Mouse (Mus musculus) embryonic facial prominence, embryonic 13.5 days (tissue): ENCODE data around the gene Nus1. TPM values are rescaled to one million over a fixed set of nuclear protein-coding genes. Genes with fewer than 3 reads are reported as not detected.

ENCODE experiments used
- ATAC-seq: fragments of 200-750 bp; cut with Nextera tagmentation; 2 replicates; pipeline ENCODE4 v1.8.0; 2017; ENCODE audit warnings: low read depth; ENCODE audit not compliant: insufficient number of reproducible peaks, insufficient read depth, low FRiP score, low TSS enrichment
- H3K27ac ChIP-seq: fragments of 300-500 bp; sonication (generic); 2 replicates; pipeline ENCODE4 v1.5.1; 2015; ENCODE audit warnings: moderate library complexity, mild to moderate bottlenecking, inconsistent platforms
- H3K27me3 ChIP-seq: fragments of 300-500 bp; sonication (generic); 2 replicates; pipeline ENCODE4 v1.6.1; 2015; ENCODE audit warnings: mild to moderate bottlenecking, inconsistent platforms
- H3K36me3 ChIP-seq: fragments of 300-500 bp; sonication (generic); 2 replicates; pipeline ENCODE4 v1.6.1; 2015; ENCODE audit warnings: mild to moderate bottlenecking, inconsistent platforms
- H3K4me1 ChIP-seq: fragments of 300-500 bp; sonication (generic); 2 replicates; pipeline ENCODE4 v1.6.1; 2015; ENCODE audit warnings: inconsistent platforms
- H3K4me2 ChIP-seq: fragments of 300-500 bp; sonication (generic); 2 replicates; pipeline ENCODE4 v1.6.1; 2015; ENCODE audit warnings: moderate library complexity, mild to moderate bottlenecking, inconsistent platforms
- H3K4me3 ChIP-seq: fragments of 300-500 bp; sonication (generic); 2 replicates; pipeline ENCODE4 v1.5.1; 2015; ENCODE audit warnings: mild to moderate bottlenecking, inconsistent platforms
- H3K9ac ChIP-seq: fragments of 300-500 bp; sonication (generic); 2 replicates; pipeline ENCODE4 v1.6.1; 2015; ENCODE audit warnings: mild to moderate bottlenecking, inconsistent platforms
- H3K9me3 ChIP-seq: fragments of 300-500 bp; sonication (generic); 2 replicates; pipeline ENCODE4 v1.6.1; 2016; ENCODE audit warnings: inconsistent platforms
- WGBS: fragments of 180-500 bp; shearing (Covaris S2); methylation state at CpG from one replicate; pipeline ENCODE4 v1.1.7; 2015; ENCODE audit warnings: mixed read lengths; 5-methylcytosine and 5-hydroxymethylcytosine counted together
- polyA plus RNA-seq: library from polyadenylated mRNA; unstranded; fragments of >200 nt; fragmentation: Nextera tagmentation; extraction: Ambion mirVana; gene quantifications from 2 replicates; pipeline ENCODE4 v1.2.1, GENCODE M21; 2015

Gene Nus1
- polyA plus RNA-seq: 14.9 and 18.0 TPM in 2 replicates

GRCm38 (mm10) chr10:52417299-52417997, at the start of gene Nus1:
Gene Nus1 (plus strand): TSS chr10:52417547.
- Histone ChIP-seq H3K9ac (peak within 1 kb of the TSS; percentile 93), H3K4me2 (peak within 1 kb of the TSS; percentile 72), H3K4me3 (peak within 1 kb of the TSS; percentile 95), H3K27ac (peak within 1 kb of the TSS; percentile 93), H3K36me3 (no peaks in the 10 kb centered on the region), H3K27me3 (no peaks in the 10 kb centered on the region), H3K4me1 (peaks cover 21% of the 10 kb centered on the region), H3K9me3 (no peaks in the 10 kb centered on the region)
- ATAC-seq: peak; percentile 99
- WGBS: under 1% methylated on average over 59 of the region's 79 CpGs

- no peak overlapping the region for H3K4me3 ChIP-seq
- no peak overlapping the region for H3K27ac ChIP-seq
- H3K9ac ChIP-seq: no peak overlapping the region
- no peaks in the 10 kb centered on the region for H3K4me1 ChIP-seq
- no peaks in the 10 kb centered on the region for H3K9me3 ChIP-seq
- H3K4me2 ChIP-seq: no peak overlapping the region
- H3K36me3 ChIP-seq: no peaks in the 10 kb centered on the region
- H3K27me3 ChIP-seq: no peaks in the 10 kb centered on the region
- WGBS: 85% methylated on average over 4 of the region's 4 CpGs
- no peak for ATAC-seq
These were observed 49.0 kb upstream of the Nus1 start for GRCm38 (mm10) chr10:52368376-52368775.

- no peak overlapping the region for H3K9ac ChIP-seq
- no peak for ATAC-seq
- WGBS: 64% methylated on average over 4 of the region's 4 CpGs
- H3K4me1 ChIP-seq: no peaks in the 10 kb centered on the region
- no peak overlapping the region for H3K4me3 ChIP-seq
- H3K4me2 ChIP-seq: no peak overlapping the region
- H3K9me3 ChIP-seq: no peaks in the 10 kb centered on the region
- no peaks in the 10 kb centered on the region for H3K36me3 ChIP-seq
- no peak overlapping the region for H3K27ac ChIP-seq
- H3K27me3 ChIP-seq: no peaks in the 10 kb centered on the region
These were observed 43.5 kb upstream of the Nus1 start for GRCm38 (mm10) chr10:52373834-52374233.

- H3K4me1 ChIP-seq: no peaks in the 10 kb centered on the region
- ATAC-seq: no peak
- H3K9me3 ChIP-seq: no peaks in the 10 kb centered on the region
These were observed 42.7 kb upstream of the Nus1 start for GRCm38 (mm10) chr10:52374651-52375050.

GRCm38 (mm10) chr10:52376422-52376821, 40.9 kb upstream of the Nus1 start:
- Histone ChIP-seq H3K9ac (no peak overlapping the region), H3K4me1 (no peaks in the 10 kb centered on the region), H3K36me3 (no peaks in the 10 kb centered on the region), H3K4me2 (no peak overlapping the region), H3K27me3 (no peaks in the 10 kb centered on the region), H3K4me3 (no peak overlapping the region), H3K27ac (no peak overlapping the region), H3K9me3 (no peaks in the 10 kb centered on the region)
- no peak for ATAC-seq
- WGBS: 94% methylated on average over 2 of the region's 2 CpGs

More at GRCm38 (mm10) chr10:52374651-52375050, 42.7 kb upstream of the Nus1 start:
- Histone ChIP-seq H3K4me2 (no peak overlapping the region), H3K36me3 (no peaks in the 10 kb centered on the region), H3K27ac (no peak overlapping the region), H3K27me3 (no peaks in the 10 kb centered on the region), H3K9ac (no peak overlapping the region), H3K4me3 (no peak overlapping the region)

- H3K4me2 ChIP-seq: no peak overlapping the region
- H3K4me1 ChIP-seq: peaks cover 3% of the 10 kb centered on the region; the same call in 1 of the 2 replicates
- ATAC-seq: no peak
- no peaks in the 10 kb centered on the region for H3K27me3 ChIP-seq
- no peaks in the 10 kb centered on the region for H3K9me3 ChIP-seq
- H3K36me3 ChIP-seq: no peaks in the 10 kb centered on the region
- H3K27ac ChIP-seq: no peak overlapping the region
- no peak overlapping the region for H3K4me3 ChIP-seq
- no peak overlapping the region for H3K9ac ChIP-seq
- WGBS: 89% methylated on average over 2 of the region's 2 CpGs
These were observed 39.5 kb upstream of the Nus1 start for GRCm38 (mm10) chr10:52377813-52378212.

GRCm38 (mm10) chr10:52381321-52381801, 36.0 kb upstream of the Nus1 start:
- Histone ChIP-seq H3K4me3 (peak overlapping the region; percentile 85), H3K9ac (peak overlapping the region; percentile 90), H3K36me3 (no peaks in the 10 kb centered on the region), H3K9me3 (no peaks in the 10 kb centered on the region), H3K4me2 (peak overlapping the region; percentile 76), H3K27ac (peak overlapping the region; percentile 97), H3K27me3 (no peaks in the 10 kb centered on the region), H3K4me1 (peaks cover 5% of the 10 kb centered on the region; the same call in 1 of the 2 replicates)
- under 1% methylated on average over 19 of the region's 19 CpGs for WGBS
- peak; percentile 21 for ATAC-seq

- H3K4me2 ChIP-seq: peak within 1 kb of the TSS; percentile 76
- no peaks in the 10 kb centered on the region for H3K36me3 ChIP-seq
- H3K27ac ChIP-seq: peak within 1 kb of the TSS; percentile 97
- H3K4me1 ChIP-seq: peaks cover 5% of the 10 kb centered on the region; the same call in 1 of the 2 replicates
- H3K27me3 ChIP-seq: no peaks in the 10 kb centered on the region
- under 1% methylated on average over 60 of the region's 71 CpGs for WGBS
- H3K9me3 ChIP-seq: no peaks in the 10 kb centered on the region
- H3K9ac ChIP-seq: peak within 1 kb of the TSS; percentile 90
- peak within 1 kb of the TSS; percentile 85 for H3K4me3 ChIP-seq
- ATAC-seq: peak; percentile 99
These were observed 35.3 kb upstream of the Nus1 start, which contains the start of gene Gopc for GRCm38 (mm10) chr10:52381845-52382591. Gene Gopc (minus strand): TSS chr10:52382124.

GRCm38 (mm10) chr10:52383022-52383421, 34.3 kb upstream of the Nus1 start:
- H3K4me2 ChIP-seq: peak overlapping the region; percentile 76
- H3K9ac ChIP-seq: peak overlapping the region; percentile 90; the same call in 1 of the 2 replicates
- H3K36me3 ChIP-seq: no peaks in the 10 kb centered on the region
- H3K4me3 ChIP-seq: peak overlapping the region; percentile 85
- H3K27ac ChIP-seq: 0 out of 2 replicates have a peak overlapping the region, but pooled peaks have one; percentile 97
- no peaks in the 10 kb centered on the region for H3K27me3 ChIP-seq
- no peak for ATAC-seq
- no peaks in the 10 kb centered on the region for H3K9me3 ChIP-seq
- 71% methylated on average over 6 of the region's 6 CpGs for WGBS
- H3K4me1 ChIP-seq: peaks cover 5% of the 10 kb centered on the region; the same call in 1 of the 2 replicates

GRCm38 (mm10) chr10:52383522-52383921, 33.8 kb upstream of the Nus1 start:
- WGBS: 95% methylated on average over 1 of the region's 1 CpGs
- no peak for ATAC-seq
- H3K9me3 ChIP-seq: no peaks in the 10 kb centered on the region
- no peak overlapping the region for H3K27ac ChIP-seq
- no peak overlapping the region for H3K4me3 ChIP-seq
- H3K27me3 ChIP-seq: no peaks in the 10 kb centered on the region
- no peak overlapping the region for H3K4me2 ChIP-seq
- no peak overlapping the region for H3K9ac ChIP-seq
- peaks cover 5% of the 10 kb centered on the region; the same call in 1 of the 2 replicates for H3K4me1 ChIP-seq
- no peaks in the 10 kb centered on the region for H3K36me3 ChIP-seq

GRCm38 (mm10) chr10:52384823-52385610, 32.3 kb upstream of the Nus1 start:
- Histone ChIP-seq H3K36me3 (no peaks in the 10 kb centered on the region), H3K4me1 (peaks cover 17% of the 10 kb centered on the region)

More at GRCm38 (mm10) chr10:52384823-52385610, 32.3 kb upstream of the Nus1 start:
- ATAC-seq: no peak
- Histone ChIP-seq H3K9me3 (no peaks in the 10 kb centered on the region), H3K27ac (no peak overlapping the region), H3K4me3 (no peak overlapping the region), H3K4me2 (no peak overlapping the region), H3K27me3 (no peaks in the 10 kb centered on the region), H3K9ac (no peak overlapping the region)
- WGBS: 49% methylated on average over 8 of the region's 8 CpGs
